Mouse (Mus musculus) limb, embryonic 14.5 days (tissue): ENCODE data around the gene Tuba1b. TPM values are rescaled to one million over a fixed set of nuclear protein-coding genes. Genes with fewer than 3 reads are reported as not detected.
"Not testable (repeated sequence)": the region's sequence is repeated elsewhere in the genome, so short reads cannot be mapped to it uniquely, and the experiment has no call there.

ENCODE experiments used
- ATAC-seq: fragments of 200-750 bp; cut with Nextera tagmentation; 2 replicates; pipeline ENCODE4 v1.8.0; 2017; ENCODE audit warnings: low read depth, moderate number of reproducible peaks, moderate TSS enrichment; ENCODE audit not compliant: low FRiP score
- DNase-seq: peaks from one replicate; pipeline ENCODE4 v3.0.0-alpha.2; 2015; ENCODE audit warnings: low spot score
- H3K27ac ChIP-seq: fragments of 300-500 bp; sonication (generic); replicated peaks from 2 replicates; pipeline ENCODE4 v1.5.1; 2014; ENCODE audit warnings: low read depth, mild to moderate bottlenecking, low read length, moderate library complexity, mixed read lengths
- H3K27me3 ChIP-seq: fragments of 300-500 bp; sonication (generic); 2 replicates; pipeline ENCODE4 v1.6.1; 2014; ENCODE audit warnings: low read length, mixed read lengths; ENCODE audit not compliant: control insufficient read depth, insufficient read depth
- H3K36me3 ChIP-seq: fragments of 300-500 bp; sonication (generic); 2 replicates; pipeline ENCODE4 v1.6.1; 2014; ENCODE audit warnings: mild to moderate bottlenecking, low read length, moderate library complexity, mixed read lengths; ENCODE audit not compliant: control insufficient read depth, insufficient read depth
- H3K4me1 ChIP-seq: fragments of 300-500 bp; sonication (generic); 2 replicates; pipeline ENCODE4 v1.6.1; 2014; ENCODE audit warnings: antibody characterized with exemption, low read length, mixed read lengths; ENCODE audit not compliant: control insufficient read depth, insufficient read depth
- H3K4me2 ChIP-seq: fragments of 300-500 bp; sonication (generic); replicated peaks from 2 replicates; pipeline ENCODE4 v1.6.1; 2014; ENCODE audit warnings: low read depth, mild to moderate bottlenecking, low read length, moderate library complexity; ENCODE audit not compliant: severe bottlenecking
- H3K4me3 ChIP-seq: fragments of 300-500 bp; sonication (generic); replicated peaks from 2 replicates; pipeline ENCODE4 v1.5.1; 2014; ENCODE audit warnings: low read length
- H3K9ac ChIP-seq: fragments of 300-500 bp; sonication (generic); 2 replicates; pipeline ENCODE4 v1.6.1; 2014; ENCODE audit warnings: mild to moderate bottlenecking, low read depth, low read length, moderate library complexity; ENCODE audit not compliant: severe bottlenecking
- H3K9me3 ChIP-seq: fragments of 300-500 bp; sonication (generic); 2 replicates; pipeline ENCODE4 v1.6.1; 2016; ENCODE audit warnings: low read length; ENCODE audit not compliant: control insufficient read depth
- POLR2A ChIP-seq: fragments of 200-500 bp; IDR thresholded peaks from 2 replicates; pipeline ENCODE4 v1.8.0; 2012; ENCODE audit warnings: inconsistent platforms, mild to moderate bottlenecking, moderate library complexity, borderline replicate concordance; ENCODE audit not compliant: insufficient read depth, insufficient read length; ENCODE audit errors: extremely low read depth
- WGBS: fragments of 180-500 bp; shearing (Covaris S2); extraction: QIAGEN DNeasy Blood & Tissue Kit; methylation state at CpG from one replicate; pipeline ENCODE4 v1.1.7; 2014; 5-methylcytosine and 5-hydroxymethylcytosine counted together
- polyA plus RNA-seq, 2 experiments: library from polyadenylated mRNA; depleted of rRNA in 1 of 2; stranded (reverse) in 1 of 2; unstranded in 1 of 2; fragments of >200 nt; fragmentation: Nextera tagmentation in 1 of 2; extraction: Ambion mirVana in 1 of 2; gene quantifications; 2 replicates each; pipeline versions ENCODE4 v1.2.1 to v1.2.3; 2012 to 2014

Gene Tuba1b
- polyA plus RNA-seq, 2 experiments: 1,587 to 2,384 TPM

DNA sequence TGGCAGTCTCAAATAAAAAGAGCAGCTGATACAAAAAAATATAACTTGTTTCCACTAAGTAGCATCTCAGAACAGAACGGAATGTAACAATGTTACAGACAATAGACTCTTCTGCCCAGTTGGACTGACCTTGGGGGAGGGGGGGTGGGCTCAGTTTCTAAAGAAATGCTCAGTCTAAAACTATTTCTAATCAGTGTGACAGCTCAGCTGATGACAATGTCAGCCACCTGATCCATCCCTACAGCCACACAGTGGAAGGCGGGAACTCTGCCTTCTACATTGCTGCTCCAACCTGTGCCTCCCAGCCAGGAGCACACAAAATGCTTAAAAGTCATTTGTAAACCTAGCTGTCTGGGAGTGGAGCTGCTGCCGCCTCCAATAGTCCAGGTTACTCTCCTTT is 13.5 kb upstream of the Tuba1b start:
- Histone ChIP-seq H3K36me3 (peaks cover 15% of the 10 kb centered on the region), H3K4me2 (no peak overlapping the region), H3K9ac (no peak overlapping the region), H3K9me3 (no peaks in the 10 kb centered on the region), H3K27ac (no peak overlapping the region), H3K4me1 (peaks cover 3% of the 10 kb centered on the region; the same call in 1 of the 2 replicates), H3K4me3 (no peak overlapping the region), H3K27me3 (no peaks in the 10 kb centered on the region)
- TF ChIP-seq POLR2A: no peak
- 48% methylated on average over 3 of the region's 3 CpGs for WGBS
- DNase-seq (no peak), ATAC-seq (no peak)

DNA sequence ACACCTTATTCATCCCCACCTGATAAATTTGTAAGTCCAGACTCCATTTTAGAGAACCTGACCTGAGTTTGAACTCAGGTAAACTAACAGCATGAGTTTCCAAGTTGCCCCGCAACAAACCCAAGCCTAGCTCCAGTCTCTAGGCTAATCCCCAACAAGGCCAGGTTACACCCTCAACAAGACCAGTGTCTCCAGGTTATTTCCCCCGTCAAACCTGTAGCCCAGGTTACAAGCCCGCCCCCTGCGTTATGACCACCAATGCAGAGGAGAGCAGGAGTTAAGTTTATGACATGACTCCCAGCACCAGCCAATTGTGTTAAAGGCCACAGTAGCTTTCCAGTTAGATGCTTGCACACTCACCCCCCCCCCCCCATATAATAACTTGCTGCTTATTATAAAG is 8.8 kb upstream of the Tuba1b start:
- no peak overlapping the region for H3K4me3 ChIP-seq
- no peaks in the 10 kb centered on the region for H3K9me3 ChIP-seq
- DNase-seq (no peak), ATAC-seq (no peak)
- H3K27me3 ChIP-seq: no peaks in the 10 kb centered on the region
- no peak overlapping the region for H3K4me2 ChIP-seq
- no peak overlapping the region for H3K9ac ChIP-seq
- no peak overlapping the region for H3K27ac ChIP-seq
- no peaks in the 10 kb centered on the region for H3K36me3 ChIP-seq
- no peak for TF ChIP-seq POLR2A
- 71% methylated on average over 4 of the region's 4 CpGs for WGBS
- H3K4me1 ChIP-seq: no peaks in the 10 kb centered on the region

DNA sequence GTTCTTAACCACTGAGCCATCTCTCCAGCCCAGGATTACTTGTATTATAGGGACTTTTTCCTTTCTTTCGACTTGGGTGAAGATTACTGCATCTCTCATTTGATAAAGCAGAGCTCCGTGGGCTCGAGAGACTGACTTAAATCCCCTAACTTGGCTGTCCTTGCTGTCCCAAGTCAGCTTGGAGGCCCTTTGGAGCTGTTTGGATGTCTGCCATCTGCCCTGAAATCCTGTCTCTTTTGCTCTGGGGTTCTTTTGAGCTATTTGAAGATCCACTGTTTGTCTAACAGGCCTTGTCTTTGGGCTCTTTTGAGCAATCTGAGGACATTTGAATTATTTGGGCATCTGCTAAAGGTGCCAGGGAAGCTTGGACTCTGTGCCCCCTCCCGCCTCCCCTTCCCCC is 7.7 kb upstream of the Tuba1b start:
- Histone ChIP-seq H3K4me3 (no peak overlapping the region), H3K9ac (no peak overlapping the region), H3K27me3 (no peaks in the 10 kb centered on the region), H3K4me1 (no peaks in the 10 kb centered on the region), H3K4me2 (no peak overlapping the region), H3K27ac (no peak overlapping the region), H3K36me3 (no peaks in the 10 kb centered on the region), H3K9me3 (no peaks in the 10 kb centered on the region)
- ATAC-seq (no peak), DNase-seq (no peak)
- WGBS: 84% methylated on average over 4 of the region's 4 CpGs
- no peak for TF ChIP-seq POLR2A

DNA sequence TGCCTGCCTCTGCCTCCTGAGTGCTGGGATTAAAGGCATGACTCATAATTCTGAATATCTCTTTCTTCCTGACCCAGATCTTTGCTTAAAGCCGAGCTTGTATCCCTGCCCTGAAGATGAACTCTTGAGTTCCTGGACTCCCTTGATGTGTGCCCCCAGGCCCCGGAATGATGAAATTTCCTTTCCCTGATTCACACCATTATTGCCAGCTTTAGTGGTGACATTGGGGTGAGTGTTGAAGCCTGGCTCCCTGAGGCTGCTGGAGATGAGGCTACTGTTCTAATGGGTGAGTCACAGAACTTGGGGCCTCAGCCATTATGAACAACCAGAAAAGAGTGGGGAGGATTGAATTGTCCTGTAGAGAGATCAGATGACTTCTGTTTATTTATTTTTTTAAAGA is 7.2 kb upstream of the Tuba1b start:
- no peaks in the 10 kb centered on the region for H3K27me3 ChIP-seq
- 79% methylated on average over 2 of the region's 2 CpGs for WGBS
- no peaks in the 10 kb centered on the region for H3K9me3 ChIP-seq
- no peak overlapping the region for H3K4me3 ChIP-seq
- no peaks in the 10 kb centered on the region for H3K4me1 ChIP-seq
- no peaks in the 10 kb centered on the region for H3K36me3 ChIP-seq
- H3K9ac ChIP-seq: no peak overlapping the region
- DNase-seq (no peak), ATAC-seq (no peak)
- H3K27ac ChIP-seq: no peak overlapping the region
- TF ChIP-seq POLR2A: no peak
- no peak overlapping the region for H3K4me2 ChIP-seq

DNA sequence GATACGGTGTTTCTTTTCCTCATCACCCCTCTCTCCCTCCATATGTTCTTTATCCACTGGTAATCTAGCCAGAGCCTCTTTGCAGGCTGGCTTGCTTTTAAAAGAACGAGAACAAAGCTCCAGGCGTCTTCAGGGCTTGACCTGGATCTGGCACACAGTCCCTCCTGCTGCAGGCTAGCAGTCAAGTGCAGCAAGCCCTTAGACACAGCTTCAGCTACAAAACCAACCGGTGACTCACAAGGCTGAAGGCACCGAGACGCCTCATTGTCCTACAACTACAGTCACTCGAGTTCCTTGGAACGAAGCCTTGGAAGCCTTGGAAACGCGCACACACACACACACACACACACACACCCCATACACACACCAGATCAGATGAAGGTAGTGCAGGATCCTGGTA is 6.5 kb upstream of the Tuba1b start:
- Histone ChIP-seq H3K36me3 (no peaks in the 10 kb centered on the region), H3K27ac (no peak overlapping the region), H3K4me1 (peaks cover 2% of the 10 kb centered on the region), H3K4me3 (no peak overlapping the region), H3K9me3 (no peaks in the 10 kb centered on the region), H3K27me3 (no peaks in the 10 kb centered on the region), H3K4me2 (no peak overlapping the region), H3K9ac (no peak overlapping the region)
- WGBS: 63% methylated on average over 10 of the region's 10 CpGs
- TF ChIP-seq POLR2A: no peak
- ATAC-seq: no peak
- DNase-seq: no peak

DNA sequence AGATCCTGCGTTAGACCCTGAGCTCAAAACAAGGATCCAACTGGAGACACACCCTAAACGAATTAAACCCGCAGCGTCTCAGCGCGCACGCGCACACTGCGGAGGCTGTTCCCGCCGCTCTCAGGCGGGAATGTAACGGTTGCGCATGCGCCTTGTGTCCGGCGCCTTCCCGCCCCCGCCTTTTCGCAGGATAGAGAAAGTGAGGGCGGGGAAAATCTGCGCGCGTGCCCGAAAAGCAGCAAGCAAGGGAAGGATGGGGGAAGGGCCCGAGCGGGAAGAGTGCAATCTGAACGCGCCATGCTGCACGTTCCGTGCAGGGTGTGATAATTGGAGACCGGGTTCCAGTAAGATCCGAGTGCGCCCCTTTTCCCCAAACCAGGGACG is 540 bp downstream of the Tuba1b start:
- Histone ChIP-seq H3K27me3 (no peaks in the 10 kb centered on the region), H3K27ac (peak overlapping the region; percentile 98), H3K4me2 (peak overlapping the region; percentile 97), H3K4me1 (peaks cover 14% of the 10 kb centered on the region), H3K9ac (peak overlapping the region; percentile 90), H3K4me3 (peak overlapping the region; percentile 73), H3K9me3 (no peaks in the 10 kb centered on the region), H3K36me3 (peaks cover 16% of the 10 kb centered on the region)
- DNase-seq (peak; percentile 96), ATAC-seq (peak; percentile 83)
- WGBS: under 1% methylated on average over 35 of the region's 35 CpGs
- TF ChIP-seq POLR2A: no peak

DNA sequence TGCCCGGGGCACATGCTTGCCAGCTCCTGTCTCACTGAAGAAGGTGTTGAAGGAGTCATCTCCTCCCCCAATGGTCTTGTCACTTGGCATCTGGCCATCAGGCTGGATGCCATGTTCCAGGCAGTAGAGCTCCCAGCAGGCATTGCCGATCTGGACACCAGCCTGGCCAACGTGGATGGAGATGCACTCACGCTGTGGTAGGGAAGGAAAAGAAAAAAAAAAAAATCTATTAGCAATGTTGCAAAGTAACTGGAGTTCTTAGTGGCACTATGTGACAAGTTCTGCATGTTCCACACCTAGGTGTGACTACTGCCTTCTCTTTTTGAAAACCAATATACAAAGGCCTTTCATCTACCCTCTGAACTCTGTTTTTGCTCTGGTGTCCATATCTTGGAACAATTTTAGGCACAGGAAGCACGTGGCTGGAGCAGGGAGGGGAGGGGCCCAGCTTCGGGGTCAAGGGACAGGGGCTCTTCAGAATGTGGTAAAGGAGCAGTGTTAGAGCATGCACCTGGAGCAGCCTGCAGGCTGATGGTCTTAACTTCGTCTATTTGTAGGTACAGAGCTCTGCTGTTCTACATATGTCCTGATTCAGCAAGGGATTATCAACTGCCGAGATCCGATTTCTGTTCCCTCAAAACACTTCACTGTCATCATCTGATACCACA is 1.2 kb downstream of the Tuba1b start:
- Histone ChIP-seq H3K4me3 (peak overlapping the region; percentile 73), H3K9ac (peak overlapping the region; percentile 90), H3K4me2 (peak overlapping the region; percentile 97), H3K4me1 (peaks cover 17% of the 10 kb centered on the region), H3K36me3 (peaks cover 16% of the 10 kb centered on the region), H3K27ac (peak overlapping the region; percentile 98)
- 9% methylated on average over 8 of the region's 9 CpGs for WGBS
- not testable (repeated sequence) for DNase-seq, H3K9me3 ChIP-seq, ATAC-seq, H3K27me3 ChIP-seq
